Mouse (Mus musculus) CH12.LX (cell line): ENCODE measurements around the gene Snrpd2. TPM values are rescaled to one million over a fixed set of nuclear protein-coding genes. Genes with fewer than 3 reads are reported as not detected.
A peak's percentile ranks its signal among the peaks of the same experiment; 100 is the strongest.

ENCODE experiments used
- DNase-seq: peaks from one replicate; pipeline ENCODE4 v3.0.0-alpha.2; 2013; ENCODE audit errors: extremely low read depth
- H3K27ac ChIP-seq: 2 replicates; pipeline ENCODE4 v1.5.1; 2012; ENCODE audit warnings: low read depth, mild to moderate bottlenecking, control low read depth, moderate library complexity; ENCODE audit not compliant: insufficient read depth
- H3K27me3 ChIP-seq: replicated peaks from 2 replicates; pipeline ENCODE3; 2012; ENCODE audit warnings: inconsistent platforms
- H3K36me3 ChIP-seq, 2 experiments: replicated peaks in 1 of 2; 2 replicates each; pipeline versions ENCODE3 to v1.6.1; 2012; ENCODE audit warnings: inconsistent platforms in 1 of 2, low read length in 1 of 2, mild to moderate bottlenecking in 1 of 2, mixed read lengths in 1 of 2, moderate library complexity in 1 of 2; ENCODE audit not compliant: control insufficient read depth in 1 of 2, insufficient read depth in 1 of 2
- H3K4me1 ChIP-seq, 2 experiments: 2 replicates each; pipeline ENCODE4 v1.6.1; 2012; ENCODE audit warnings: inconsistent platforms in 1 of 2, moderate library complexity in 1 of 2; ENCODE audit not compliant: insufficient read depth in 2 of 2, control insufficient read depth in 1 of 2
- H3K4me2 ChIP-seq: 2 replicates; pipeline ENCODE4 v1.6.1; 2012; ENCODE audit warnings: low read depth, mild to moderate bottlenecking, control low read depth; ENCODE audit not compliant: poor library complexity, insufficient read depth, severe bottlenecking
- H3K4me3 ChIP-seq, 3 experiments: fragments of 150-350 bp in 1 of 3; sonication (generic) in 1 of 3; replicated peaks in 1 of 3; 2 replicates each; pipeline versions ENCODE3 to v1.5.1; 2011 to 2012; ENCODE audit warnings: low read depth in 2 of 3, low read length in 2 of 3, mild to moderate bottlenecking in 2 of 3, moderate library complexity in 2 of 3, control low read depth in 1 of 3, improper control_type of control experiment in 1 of 3, inconsistent platforms in 1 of 3, mixed read lengths in 1 of 3; ENCODE audit not compliant: poor library complexity in 1 of 3
- H3K79me2 ChIP-seq: replicated peaks from 2 replicates; pipeline ENCODE4 v1.6.1; 2012; ENCODE audit warnings: mild to moderate bottlenecking, moderate library complexity; ENCODE audit not compliant: control insufficient read depth, poor library complexity, insufficient read depth, severe bottlenecking; ENCODE audit errors: extremely low read depth
- H3K9ac ChIP-seq: 2 replicates; pipeline ENCODE4 v1.6.1; 2012; ENCODE audit warnings: low read depth, mild to moderate bottlenecking, control low read depth, moderate library complexity; ENCODE audit not compliant: insufficient read depth
- H3K9me3 ChIP-seq: replicated peaks from 2 replicates; pipeline ENCODE3; 2012; ENCODE audit warnings: low read length, inconsistent platforms, mixed read lengths
- CHD1 ChIP-seq: IDR thresholded peaks from 2 replicates; pipeline ENCODE4 v1.6.1; 2012; ENCODE audit warnings: low read depth, low read length, improper control_type of control experiment, inconsistent platforms
- CTCF ChIP-seq, 2 experiments: IDR thresholded peaks in 1 of 2; conservative IDR thresholded peaks in 1 of 2; 2 replicates each; pipeline ENCODE4 v1.5.1; 2011 to 2012; ENCODE audit warnings: low read depth in 2 of 2, low read length in 2 of 2, improper control_type of control experiment in 1 of 2, inconsistent platforms in 1 of 2, mild to moderate bottlenecking in 1 of 2, moderate library complexity in 1 of 2
- ETS1 ChIP-seq: conservative IDR thresholded peaks from 2 replicates; pipeline ENCODE4 v1.6.1; 2012; ENCODE audit warnings: low read depth, mild to moderate bottlenecking, inconsistent platforms, low read length, improper control_type of control experiment, moderate library complexity
- HCFC1 ChIP-seq: IDR thresholded peaks from 2 replicates; pipeline ENCODE4 v1.6.1; 2012; ENCODE audit warnings: low read depth, mild to moderate bottlenecking, inconsistent platforms, low read length, improper control_type of control experiment
- JUND ChIP-seq: conservative IDR thresholded peaks from 2 replicates; pipeline ENCODE4 v1.6.1; 2011; ENCODE audit warnings: low read depth, low read length, improper control_type of control experiment
- KAT2A ChIP-seq: IDR thresholded peaks from 2 replicates; pipeline ENCODE4 v1.6.1; 2012; ENCODE audit warnings: low read length, improper control_type of control experiment, inconsistent platforms; ENCODE audit not compliant: insufficient replicate concordance
- MEF2A ChIP-seq: IDR thresholded peaks from 2 replicates; pipeline ENCODE4 v1.6.1; 2014; ENCODE audit warnings: low read depth, mild to moderate bottlenecking, inconsistent platforms, low read length, improper control_type of control experiment, borderline replicate concordance
- MYC ChIP-seq: IDR thresholded peaks from 2 replicates; pipeline ENCODE4 v1.6.1; 2011; ENCODE audit warnings: low read depth, mild to moderate bottlenecking, improper control_type of control experiment, low read length
- PAX5 ChIP-seq: IDR thresholded peaks from 2 replicates; pipeline ENCODE4 v1.6.1; 2012; ENCODE audit warnings: low read length, inconsistent platforms, mixed read lengths
- RAD21 ChIP-seq: IDR thresholded peaks from 2 replicates; pipeline ENCODE4 v1.6.1; 2011; ENCODE audit warnings: low read depth, mild to moderate bottlenecking, low read length, improper control_type of control experiment, moderate library complexity
- RCOR1 ChIP-seq: conservative IDR thresholded peaks from 2 replicates; pipeline ENCODE4 v1.6.1; 2012; ENCODE audit warnings: low read depth, mild to moderate bottlenecking, inconsistent platforms, low read length, improper control_type of control experiment
- TBP ChIP-seq: conservative IDR thresholded peaks from 2 replicates; pipeline ENCODE4 v1.6.1; 2011; ENCODE audit warnings: low read depth, low read length, improper control_type of control experiment
- USF1 ChIP-seq: IDR thresholded peaks from 2 replicates; pipeline ENCODE4 v1.6.1; 2014; ENCODE audit warnings: low read depth, mild to moderate bottlenecking, inconsistent platforms, low read length, improper control_type of control experiment
- USF2 ChIP-seq: conservative IDR thresholded peaks from 2 replicates; pipeline ENCODE4 v1.6.1; 2011; ENCODE audit warnings: low read depth, low read length, improper control_type of control experiment
- ZC3H11A ChIP-seq: IDR thresholded peaks from 2 replicates; pipeline ENCODE4 v1.6.1; 2012; ENCODE audit warnings: low read depth, mild to moderate bottlenecking, inconsistent platforms, low read length, improper control_type of control experiment
- ZMIZ1 ChIP-seq: IDR thresholded peaks from 2 replicates; pipeline ENCODE4 v1.6.1; 2012; ENCODE audit warnings: low read depth, mild to moderate bottlenecking, inconsistent platforms, low read length, improper control_type of control experiment
- ZNF384 ChIP-seq: IDR thresholded peaks from 2 replicates; pipeline ENCODE4 v1.6.1; 2012; ENCODE audit warnings: low read depth, low read length, improper control_type of control experiment, inconsistent platforms
- dilution Hi-C: fragments of 300-500 bp; cut with MboI; formaldehyde crosslinking; loops from 2 replicates; pipeline ENCODE4 v1.14.3; 2020; ENCODE audit warnings: low sequenced_read_pairs; ENCODE audit not compliant: extremely low pct_unique_long_range_greater_than_20kb, extremely low pct_ligation_motif_present
- in situ Hi-C: fragments of 300-500 bp; cut with MboI; formaldehyde crosslinking; loops from 3 replicates; pipeline ENCODE4 v1.14.3; 2019; ENCODE audit warnings: low sequenced_read_pairs, low pct_ligation_motif_present, low pct_unique_long_range_greater_than_20kb, mixed read lengths
- polyA plus RNA-seq: library from polyadenylated mRNA; unstranded; fragments of >175 nt; gene quantifications from 2 replicates; pipeline ENCODE4 v1.2.1, GENCODE M21; 2012; ENCODE audit warnings: low read depth; ENCODE audit not compliant: insufficient read length
- total RNA-seq, 2 experiments: library from RNA; depleted of rRNA; stranded (reverse); fragments of 300-350 nt in 1 of 2; fragments of >200 nt in 1 of 2; gene quantifications; 2 replicates each; pipeline ENCODE4 v1.2.3; 2012 to 2014

Snrpd2 gene
- total and polyA plus RNA-seq, 3 experiments, result 177 to 348 (median 213) TPM

DNA sequence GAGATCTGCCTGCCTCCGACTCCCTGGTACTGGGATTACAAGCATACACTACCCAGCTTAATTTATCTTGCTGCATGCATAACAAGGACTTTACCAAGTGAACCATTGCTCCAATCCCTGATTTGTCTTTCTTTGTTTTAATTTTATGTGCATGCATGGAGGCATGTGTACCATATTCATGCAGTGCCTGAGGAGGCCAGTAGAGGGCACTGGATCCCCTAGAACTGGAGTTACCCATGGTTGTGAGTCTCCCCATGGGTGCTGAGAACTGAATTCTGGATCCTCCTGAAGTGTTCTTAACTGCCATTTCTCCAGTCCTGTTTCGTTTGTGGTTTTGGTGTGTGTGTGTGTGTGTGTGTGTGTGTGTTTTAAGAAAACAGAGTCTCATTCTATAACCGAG is 17.5 kb downstream of the Snrpd2 start:
- Histone ChIP-seq H3K79me2 (no peaks in the 10 kb centered on the region), H3K27me3 (peaks cover 61% of the 10 kb centered on the region), H3K9me3 (peaks cover 15% of the 10 kb centered on the region), H3K27ac (no peak overlapping the region), H3K4me3 (no peak overlapping the region), H3K4me2 (no peak overlapping the region), H3K36me3 (no peaks in the 10 kb centered on the region), H3K9ac (no peak overlapping the region), H3K4me1 (peaks cover 4 to 7% of the 10 kb centered on the region in 2 experiments; a peak in 3 of 4 replicates)
- dilution Hi-C loops (no loop called here), in situ Hi-C loops (loop anchor here (10.0 kb wide), 1 partner anchor 188 kb away; the partner anchor contains the start of genes Cd3eap and Ppp1r13l)
- DNase-seq, result no peak
- peak in 1 of 2 experiments; percentile 36; a peak in 1 of 4 replicates for TF ChIP-seq CTCF (conservative IDR thresholded peaks at IDR 0.05 in 1 of 2, IDR thresholded peaks at IDR 0.05 in 1 of 2; ENCODE audit: low read depth in 2 of 2, low read length in 2 of 2)
- TF ChIP-seq RCOR1, result no peak
- TF ChIP-seq USF1, result no peak
- TF ChIP-seq MYC, result no peak
- TF ChIP-seq TBP, result no peak
- TF ChIP-seq, all 38 proteins: peak for 1

DNA sequence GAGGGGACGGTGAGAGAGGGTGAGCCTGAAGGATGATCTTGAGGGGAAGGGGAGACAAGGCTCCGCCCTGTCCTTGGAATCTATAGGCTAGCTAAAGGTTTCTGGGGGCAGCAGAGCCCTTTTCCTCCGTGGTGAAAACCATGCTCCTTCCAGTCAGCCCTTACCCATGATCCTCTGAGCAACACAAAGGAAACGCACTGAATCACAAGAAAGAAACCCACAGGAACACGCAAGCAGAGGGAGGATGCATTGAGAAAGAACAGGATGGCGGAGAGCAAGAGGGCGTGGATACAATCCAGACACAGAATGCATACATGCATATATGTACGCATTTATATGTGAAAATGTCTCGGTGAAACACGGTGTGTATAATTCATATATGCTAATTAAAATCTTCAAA is 20.0 kb downstream of the Snrpd2 start:
- peaks cover 15% of the 10 kb centered on the region for H3K9me3 ChIP-seq
- no peak overlapping the region for H3K4me2 ChIP-seq
- DNase-seq, result no peak
- H3K27ac ChIP-seq, result no peak overlapping the region
- H3K79me2 ChIP-seq, result no peaks in the 10 kb centered on the region
- no peak overlapping the region for H3K4me3 ChIP-seq
- peaks cover 4 to 14% of the 10 kb centered on the region in 2 experiments; a peak in 3 of 4 replicates for H3K4me1 ChIP-seq
- no peak overlapping the region for H3K9ac ChIP-seq
- H3K27me3 ChIP-seq, result peaks cover 73% of the 10 kb centered on the region
- no peaks in the 10 kb centered on the region for H3K36me3 ChIP-seq
- in situ Hi-C loops (loop anchor here (10.0 kb wide), 1 partner anchor 185 kb away; the partner anchor contains the start of genes Cd3eap and Ppp1r13l), dilution Hi-C loops (no loop called here)
- no peak for TF ChIP-seq RCOR1
- TF ChIP-seq RAD21, result no peak
- TF ChIP-seq HCFC1, result no peak
- TF ChIP-seq USF2, result no peak
- no peak for TF ChIP-seq USF1
- no peak for TF ChIP-seq ETS1
- no peak for TF ChIP-seq PAX5
- no peak for TF ChIP-seq ZMIZ1
- no peak for TF ChIP-seq KAT2A
- TF ChIP-seq CHD1, result no peak
- TF ChIP-seq MEF2A, result no peak
- no peak for TF ChIP-seq ZC3H11A
- TF ChIP-seq, all 38 proteins: peak for 0

- TF ChIP-seq ZNF384, result no peak
- no peak for TF ChIP-seq ZC3H11A
- TF ChIP-seq RCOR1, result no peak
- no peak for TF ChIP-seq JUND
- TF ChIP-seq USF1, result no peak
- Histone ChIP-seq H3K4me1 (peaks cover under 1 to 14% of the 10 kb centered on the region in 2 experiments; a peak in 2 of 4 replicates), H3K79me2 (no peaks in the 10 kb centered on the region), H3K9ac (no peak overlapping the region), H3K36me3 (no peaks in the 10 kb centered on the region), H3K4me2 (no peak overlapping the region), H3K4me3 (no peak overlapping the region), H3K9me3 (peaks cover 15% of the 10 kb centered on the region), H3K27ac (no peak overlapping the region), H3K27me3 (peaks cover 72% of the 10 kb centered on the region)
- no peak for DNase-seq
- in situ Hi-C loops (no loop called here), dilution Hi-C loops (no loop called here)
Observed at GRCm38 (mm10) chr7:19170142-19170541, 20.6 kb downstream of the Snrpd2 start.
